Mouse (Mus musculus): ENCODE measurements around the gene Hist2h2ab. TPM values are rescaled to one million over a fixed set of nuclear protein-coding genes. Genes with fewer than 3 reads are reported as not detected.

Hist2h2ab gene
- total and polyA plus RNA-seq, 3 experiments, result 0.72 to 234 TPM; not detected in 1

- Histone ChIP-seq H3K27ac (ENCODE audit: control insufficient read depth, low read depth, low read length) (peak overlapping the region; percentile 92), H3K79me2 (ENCODE audit: control insufficient read depth, insufficient read depth, low read length, poor library complexity) (peaks cover 7% of the 10 kb centered on the region), H3K4me3 (ENCODE audit: control insufficient read depth in 1 of 2, insufficient read depth in 1 of 2, low read depth in 2 of 2, low read length in 2 of 2) (peak overlapping the region; percentile 38 to 55), H3K9ac (ENCODE audit: control insufficient read depth, low read depth, low read length, poor library complexity, severe bottlenecking) (peak overlapping the region; percentile 90), H3K27me3 (ENCODE audit: control insufficient read depth in 1 of 2, insufficient read depth in 2 of 2, low read length in 2 of 2) (no peaks in the 10 kb centered on the region), H3K36me3 (ENCODE audit: control insufficient read depth in 1 of 2, insufficient read depth in 2 of 2, low read length in 2 of 2) (peaks cover 0 to 49% of the 10 kb centered on the region in 2 experiments; a peak in 2 of 4 replicates), H3K4me1 (ENCODE audit: control insufficient read depth in 1 of 2, insufficient read depth in 2 of 2, low read length in 2 of 2) (peaks cover 13 to 41% of the 10 kb centered on the region in 2 experiments), H3K9me3 (replicated peaks; ENCODE audit: insufficient read depth, low read length) (no peaks in the 10 kb centered on the region)
- peak; percentile 73 for DNase-seq (ENCODE audit: low read depth, low spot score)
- TF ChIP-seq HCFC1 (IDR thresholded peaks at IDR 0.05; ENCODE audit: low read depth, low read length) (no peak), USF1 (IDR thresholded peaks at IDR 0.05; ENCODE audit: low read depth, low read length) (no peak), USF2 (IDR thresholded peaks at IDR 0.05; ENCODE audit: borderline replicate concordance in 1 of 2, insufficient read depth in 1 of 2, low read depth in 1 of 2, low read length in 2 of 2) (no peak), SIN3A (IDR thresholded peaks at IDR 0.05; ENCODE audit: low read length) (no peak), E2F4 (IDR thresholded peaks at IDR 0.05; ENCODE audit: borderline replicate concordance, low read depth, low read length) (no peak), BHLHE40 (IDR thresholded peaks at IDR 0.05; ENCODE audit: borderline replicate concordance, low read depth, low read length) (no peak), RCOR1 (IDR thresholded peaks at IDR 0.05; ENCODE audit: low read depth, low read length) (no peak), NELFE (IDR thresholded peaks at IDR 0.05; ENCODE audit: low read depth, low read length) (no peak), ZKSCAN1 (IDR thresholded peaks at IDR 0.05; ENCODE audit: low read depth, low read length) (no peak), MAX (IDR thresholded peaks at IDR 0.05; ENCODE audit: low read length) (no peak), MEF2A (IDR thresholded peaks at IDR 0.05; ENCODE audit: extremely low read depth, insufficient replicate concordance, low read depth, low read length, poor library complexity, severe bottlenecking) (no peak), NRF1 (IDR thresholded peaks at IDR 0.05; ENCODE audit: insufficient read depth, low read depth, low read length, poor library complexity, severe bottlenecking) (no peak), POLR2AphosphoS2 (IDR thresholded peaks at IDR 0.05; ENCODE audit: low read length) (no peak), TBP (IDR thresholded peaks at IDR 0.05; ENCODE audit: low read depth, low read length) (no peak)
These were observed 21.1 kb downstream of the Hist2h2ab start for GRCm38 (mm10) chr3:96240799-96241197.

DNA sequence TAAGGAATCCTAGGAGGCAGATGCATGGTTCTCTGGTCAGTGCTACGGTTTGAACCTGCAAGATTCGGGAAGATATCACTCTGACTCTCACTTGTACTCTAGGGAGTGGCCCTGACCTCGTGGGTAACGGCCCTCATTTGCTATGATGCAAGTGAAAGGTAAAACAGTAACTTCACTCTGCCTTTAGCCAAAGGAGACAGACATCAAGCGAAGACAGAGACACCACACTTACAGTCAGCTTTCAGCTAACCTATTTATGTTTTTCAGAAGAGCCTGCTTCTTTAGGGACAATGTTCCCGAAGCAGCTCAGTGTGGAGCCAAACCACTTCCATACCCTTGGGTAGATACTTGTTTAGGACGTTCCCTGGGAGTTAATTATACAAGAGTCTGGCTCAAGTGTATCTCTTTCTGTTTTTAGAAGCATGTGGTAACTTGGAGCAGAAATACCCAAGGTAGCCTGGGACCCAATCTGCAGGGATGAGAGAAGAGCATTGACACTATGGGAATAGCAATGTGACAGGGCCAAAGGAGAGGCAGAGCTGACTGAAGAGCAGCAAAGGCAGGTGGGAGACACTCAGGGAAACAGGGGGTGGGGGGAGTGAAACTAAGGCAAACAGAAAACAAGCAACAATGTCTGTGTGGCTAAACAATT, 24.4 kb downstream of the Hist2h2ab start:
- peaks cover 0 to 56% of the 10 kb centered on the region in 2 experiments; a peak in 2 of 4 replicates for H3K36me3 ChIP-seq (ENCODE audit: control insufficient read depth in 1 of 2, insufficient read depth in 2 of 2, low read length in 2 of 2)
- H3K79me2 ChIP-seq (ENCODE audit: control insufficient read depth, insufficient read depth, low read length, poor library complexity), result peaks cover 2% of the 10 kb centered on the region
- peak overlapping the region; percentile 31 to 72 for H3K4me3 ChIP-seq (ENCODE audit: control insufficient read depth in 1 of 2, insufficient read depth in 1 of 2, low read depth in 2 of 2, low read length in 2 of 2)
- H3K27me3 ChIP-seq (ENCODE audit: control insufficient read depth in 1 of 2, insufficient read depth in 2 of 2, low read length in 2 of 2), result no peaks in the 10 kb centered on the region
- H3K27ac ChIP-seq (ENCODE audit: control insufficient read depth, low read depth, low read length), result peak overlapping the region; percentile 98
- peaks cover 13 to 33% of the 10 kb centered on the region in 2 experiments for H3K4me1 ChIP-seq (ENCODE audit: control insufficient read depth in 1 of 2, insufficient read depth in 2 of 2, low read length in 2 of 2)
- peak; percentile 88 for DNase-seq (ENCODE audit: low read depth, low spot score)
- H3K9ac ChIP-seq (ENCODE audit: control insufficient read depth, low read depth, low read length, poor library complexity, severe bottlenecking), result peak overlapping the region; percentile 91
- TF ChIP-seq POLR2A (IDR thresholded peaks at IDR 0.05; ENCODE audit: control insufficient read depth in 1 of 2, insufficient read depth in 1 of 2, low read depth in 1 of 2, low read length in 2 of 2, poor library complexity in 1 of 2) (peak in 1 of 2 experiments; percentile 36; a peak in 1 of 4 replicates), EP300 (IDR thresholded peaks at IDR 0.05; ENCODE audit: low read depth in 1 of 2, low read length in 2 of 2) (no peak)
- H3K9me3 ChIP-seq (replicated peaks; ENCODE audit: insufficient read depth, low read length), result no peaks in the 10 kb centered on the region

Data from MEL (cell line).